34 mouse cellular contexts compared by ENCODE assay signal in genomic region chr1:156340847-156341246, GRCm38 (mm10). TPM values are rescaled to one million over a fixed set of nuclear protein-coding genes. Genes with fewer than 3 reads are reported as not detected.
DNase-seq lines count a peak whose midpoint lies in the region; ATAC-seq and TF ChIP-seq lines count a peak whose summit lies in the region.
"Had no signal": no experiment of that assay in that cellular context is flagged by ENCODE, and none has a peak within 500 bp of the region (broad histone marks: within the 10 kb centered on the region; RNA-seq: fewer than 3 reads in every experiment).

No protein-coding gene starts in this region.

- H3K27ac ChIP-seq in testis, adult 2 months (ENCODE audit: control insufficient read depth, insufficient read depth, low read depth, low read length): peak overlapping the region; percentile 39; the same call in 1 of the 2 replicates
- no peak overlapping the region for H3K27ac ChIP-seq in midbrain, postnatal 0 days (ENCODE audit: low read depth, low read length)
- H3K27ac ChIP-seq: embryonic facial prominence, embryonic 10.5 days; embryonic facial prominence, embryonic 13.5 days; forebrain, embryonic 12.5 days; forebrain, embryonic 15.5 days; heart, embryonic 15.5 days; hindbrain, embryonic 10.5 days; hindbrain, embryonic 13.5 days; intestine, embryonic 15.5 days had no signal

- H3K9me3 ChIP-seq in midbrain, postnatal 0 days (ENCODE audit: low read length): no peaks in the 10 kb centered on the region
- H3K9me3 ChIP-seq: embryonic facial prominence, embryonic 10.5 days; embryonic facial prominence, embryonic 13.5 days; forebrain, embryonic 12.5 days; forebrain, embryonic 15.5 days; heart, embryonic 15.5 days; hindbrain, embryonic 10.5 days; hindbrain, embryonic 13.5 days; intestine, embryonic 15.5 days had no signal

- no peaks in the 10 kb centered on the region; the same call in 1 of the 2 replicates for H3K36me3 ChIP-seq in testis, adult 2 months (ENCODE audit: control insufficient read depth, insufficient read depth, low read length)
- H3K36me3 ChIP-seq in myocyte (ENCODE audit: control insufficient read depth, insufficient read depth): no peaks in the 10 kb centered on the region
- no peaks in the 10 kb centered on the region for H3K36me3 ChIP-seq in midbrain, postnatal 0 days (ENCODE audit: insufficient read depth, low read length)
- H3K36me3 ChIP-seq: embryonic facial prominence, embryonic 10.5 days; embryonic facial prominence, embryonic 13.5 days; forebrain, embryonic 12.5 days; forebrain, embryonic 15.5 days; heart, embryonic 12.5 days; heart, embryonic 15.5 days; hindbrain, embryonic 10.5 days; hindbrain, embryonic 13.5 days; intestine, embryonic 15.5 days had no signal

- no peak overlapping the region for H3ac ChIP-seq in myocyte (ENCODE audit: control insufficient read depth, insufficient read length)

- no peak for DNase-seq in testis, postnatal 10 days (ENCODE audit: low spot score)
- DNase-seq in 416B (ENCODE audit: low read depth): peak; percentile 60
- DNase-seq in MN1 (ENCODE audit: low spot score): peak; percentile 24
- no peak for DNase-seq in midbrain, postnatal 0 days (ENCODE audit: low spot score)
- no peak for DNase-seq in right cerebral cortex, postnatal 10 days (ENCODE audit: low spot score in 2 of 2)
- DNase-seq in gastrocnemius, postnatal 10 days: no peak
- DNase-seq: adrenal gland, postnatal 10 days; cerebellum, adult 11 months; cerebellum, adult 2 months; cerebellum, adult 9-11 months; cerebellum, postnatal 36 days; embryo, embryonic 11 days; gastrocnemius, postnatal 14 days; heart, adult 18-20 months; heart, postnatal 10 days; heart, postnatal 36 days; kidney, adult 11 months had no signal

- no peak for TF ChIP-seq CTCF in testis, adult 2 months (IDR thresholded peaks at IDR 0.05; ENCODE audit: control insufficient read depth, insufficient read depth, insufficient replicate concordance, low read depth, low read length)
- TF ChIP-seq CTCF in midbrain, postnatal 0 days (IDR thresholded peaks at IDR 0.05): no peak

- no peak for TF ChIP-seq POLR2A in testis, adult 2 months (IDR thresholded peaks at IDR 0.05; ENCODE audit: control insufficient read depth, low read depth, low read length)
- no peak for TF ChIP-seq POLR2A in myocyte (IDR thresholded peaks at IDR 0.05; ENCODE audit: insufficient read length, low read depth)

- peak overlapping the region; percentile 33 for H3K4me2 ChIP-seq in myocyte (ENCODE audit: low read depth)
- no peak overlapping the region for H3K4me2 ChIP-seq in midbrain, postnatal 0 days (ENCODE audit: low read depth, low read length, poor library complexity, severe bottlenecking)
- H3K4me2 ChIP-seq: embryonic facial prominence, embryonic 13.5 days; forebrain, embryonic 12.5 days; forebrain, embryonic 15.5 days; heart, embryonic 12.5 days; heart, embryonic 15.5 days; hindbrain, embryonic 13.5 days; intestine, embryonic 15.5 days had no signal

- ATAC-seq in midbrain, postnatal 0 days (ENCODE audit: low FRiP score): no peak
- ATAC-seq: activated CD4-positive, CD25-positive, alpha-beta regulatory T cell, adult 4 months; forebrain, embryonic 15.5 days; hindbrain, embryonic 16.5 days; intestine, embryonic 15.5 days had no signal

- 81% methylated on average over 4 of the region's 4 CpGs for WGBS in midbrain, postnatal 0 days

- no peaks in the 10 kb centered on the region for H3K27me3 ChIP-seq in testis, adult 2 months (ENCODE audit: control insufficient read depth, insufficient read depth, low read length)
- no peaks in the 10 kb centered on the region for H3K27me3 ChIP-seq in myocyte (ENCODE audit: control insufficient read depth, insufficient read depth, insufficient read length)
- H3K27me3 ChIP-seq in midbrain, postnatal 0 days (ENCODE audit: insufficient read depth, low read length): no peaks in the 10 kb centered on the region
- H3K27me3 ChIP-seq: embryonic facial prominence, embryonic 13.5 days; forebrain, embryonic 12.5 days; forebrain, embryonic 15.5 days; heart, embryonic 12.5 days; heart, embryonic 15.5 days; hindbrain, embryonic 13.5 days; intestine, embryonic 15.5 days had no signal

- H3K9ac ChIP-seq in midbrain, postnatal 0 days (replicated peaks; ENCODE audit: low read length, poor library complexity, severe bottlenecking): no peak overlapping the region
- H3K9ac ChIP-seq: embryonic facial prominence, embryonic 13.5 days; forebrain, embryonic 12.5 days; forebrain, embryonic 15.5 days; heart, embryonic 12.5 days; heart, embryonic 15.5 days; hindbrain, embryonic 13.5 days; intestine, embryonic 15.5 days had no signal

- H3K4me3 ChIP-seq in testis, adult 2 months (ENCODE audit: control insufficient read depth, low read depth, low read length): no peak overlapping the region; the same call in 1 of the 2 replicates
- no peak overlapping the region for H3K4me3 ChIP-seq in myocyte
- no peak overlapping the region for H3K4me3 ChIP-seq in midbrain, postnatal 0 days (ENCODE audit: low read depth, low read length)
- H3K4me3 ChIP-seq: embryonic facial prominence, embryonic 10.5 days; embryonic facial prominence, embryonic 13.5 days; erythroblast, embryonic 14.5 days; forebrain, embryonic 12.5 days; forebrain, embryonic 15.5 days; heart, embryonic 12.5 days; heart, embryonic 15.5 days; hindbrain, embryonic 10.5 days; hindbrain, embryonic 13.5 days; intestine, embryonic 15.5 days had no signal

- H3K4me1 ChIP-seq in testis, adult 2 months (ENCODE audit: control insufficient read depth, insufficient read depth, low read length): no peaks in the 10 kb centered on the region
- no peaks in the 10 kb centered on the region for H3K4me1 ChIP-seq in midbrain, postnatal 0 days (ENCODE audit: insufficient read depth, low read length)
- H3K4me1 ChIP-seq: embryonic facial prominence, embryonic 10.5 days; embryonic facial prominence, embryonic 13.5 days; forebrain, embryonic 12.5 days; forebrain, embryonic 15.5 days; heart, embryonic 15.5 days; hindbrain, embryonic 10.5 days; hindbrain, embryonic 13.5 days; intestine, embryonic 15.5 days had no signal

- H3K79me2 ChIP-seq in myocyte (ENCODE audit: control insufficient read depth, insufficient read depth): no peaks in the 10 kb centered on the region

TF ChIP-seq in myocyte, 11 proteins besides CTCF, POLR2A, EP300 and RAD21:
- TF ChIP-seq REST (IDR thresholded peaks at IDR 0.05; ENCODE audit: insufficient read depth, insufficient read length) (no peak), USF1 (IDR thresholded peaks at IDR 0.05; ENCODE audit: low read depth) (peak; percentile 91)

RNA-seq across cellular contexts. Expression of gene Gm2000, which starts 25.0 kb away (rescaled TPM):
- 6.9 and 7.6 TPM in 2 replicates for polyA plus RNA-seq in testis, adult 2 months (2012; rRNA removed)
- polyA plus RNA-seq in myocyte (2012; fragmentation: generic; extraction: Trizol): 1,070 TPM
- 684 and 980 TPM in 2 replicates for total RNA-seq in midbrain, postnatal 0 days (2014; rRNA removed)
- polyA plus RNA-seq in midbrain, postnatal 0 days (2015; fragmentation: Nextera tagmentation; extraction: Ambion mirVana): 414 and 466 TPM in 2 replicates
- 100 to 1,000 TPM; 595 to 608 TPM for total RNA-seq in gastrocnemius, postnatal 10 days (2021)

RNA-seq across cellular contexts. Expression of gene Nphs2, which starts 30.3 kb away (rescaled TPM):
- 0.21 and 0.23 TPM in 2 replicates for polyA plus RNA-seq in testis, adult 2 months (2012; rRNA removed)
- 0.02 TPM for polyA plus RNA-seq in myocyte (2012; fragmentation: generic; extraction: Trizol)
- 1.8 and 2.1 TPM in 2 replicates for total RNA-seq in midbrain, postnatal 0 days (2014; rRNA removed)
- polyA plus RNA-seq in midbrain, postnatal 0 days (2015; fragmentation: Nextera tagmentation; extraction: Ambion mirVana): 0.68 and 0.90 TPM in 2 replicates
- not detected for total RNA-seq in gastrocnemius, postnatal 10 days (2021)
- total RNA-seq: adrenal gland, postnatal 10 days; ES-E14; gastrocnemius, adult 18-20 months; gastrocnemius, postnatal 4 days; heart, postnatal 36 days had no signal
- polyA plus RNA-seq: activated CD4-positive, CD25-positive, alpha-beta regulatory T cell, adult 4 months; embryonic facial prominence, embryonic 10.5 days; embryonic facial prominence, embryonic 13.5 days; erythroblast, embryonic 14.5 days; heart, embryonic 12.5 days; hindbrain, embryonic 10.5 days; hindbrain, embryonic 13.5 days; intestine, embryonic 15.5 days had no signal

RNA-seq across cellular contexts. Expression of gene Tdrd5, which starts 37.4 kb away (rescaled TPM):
- polyA plus RNA-seq in testis, adult 2 months (2012; rRNA removed): 24.9 and 26.3 TPM in 2 replicates
- polyA plus RNA-seq in myocyte (2012; fragmentation: generic; extraction: Trizol): 0.05 TPM
- total RNA-seq in midbrain, postnatal 0 days (2014; rRNA removed): 0.93 and 1.9 TPM in 2 replicates
- 1.3 TPM in 2 replicates for polyA plus RNA-seq in midbrain, postnatal 0 days (2015; fragmentation: Nextera tagmentation; extraction: Ambion mirVana)
- not detected for total RNA-seq in gastrocnemius, postnatal 10 days (2021)
- total RNA-seq: gastrocnemius, adult 18-20 months; gastrocnemius, postnatal 14 days; heart, adult 18-20 months; heart, postnatal 36 days had no signal
- polyA plus RNA-seq: activated CD4-positive, CD25-positive, alpha-beta regulatory T cell, adult 4 months; hindbrain, embryonic 10.5 days had no signal

Comparison
In these comparisons a context has a peak if more than half of its experiments do, and no peak if none do; other contexts are left out.
1. DNase-seq: peak in 416B (single experiment) and MN1 (single experiment); none in testis, postnatal 10 days (single experiment), midbrain, postnatal 0 days (single experiment), right cerebral cortex, postnatal 10 days (0 of 2) and gastrocnemius, postnatal 10 days (single experiment).
2. RNA of gene Gm2000, which starts 25.0 kb away (polyA plus RNA-seq): 1,070 TPM in myocyte (single experiment) and 414 to 466 TPM in midbrain, postnatal 0 days; 6.9 to 7.6 TPM in testis, adult 2 months; every median in the first group is over 10 times any median in the second.
3. RNA of gene Tdrd5, which starts 37.4 kb away (polyA plus RNA-seq): 24.9 to 26.3 TPM in testis, adult 2 months; 1.3 TPM in midbrain, postnatal 0 days and 0.05 TPM in myocyte (single experiment); every median in the first group is over 10 times any median in the second.